Mouse (Mus musculus) limb, embryonic 14.5 days (tissue): ENCODE measurements around the gene Abcb4. TPM values are rescaled to one million over a fixed set of nuclear protein-coding genes. Genes with fewer than 3 reads are reported as not detected.

Experiments used
- ATAC-seq: fragments of 200-750 bp; cut with Nextera tagmentation; 2 replicates; pipeline ENCODE4 v1.8.0; 2017; ENCODE audit warnings: low read depth, moderate number of reproducible peaks, moderate TSS enrichment; ENCODE audit not compliant: low FRiP score
- DNase-seq: peaks from one replicate; pipeline ENCODE4 v3.0.0-alpha.2; 2015; ENCODE audit warnings: low spot score
- H3K27ac ChIP-seq: fragments of 300-500 bp; sonication (generic); replicated peaks from 2 replicates; pipeline ENCODE4 v1.5.1; 2014; ENCODE audit warnings: low read depth, mild to moderate bottlenecking, low read length, moderate library complexity, mixed read lengths
- H3K27me3 ChIP-seq: fragments of 300-500 bp; sonication (generic); 2 replicates; pipeline ENCODE4 v1.6.1; 2014; ENCODE audit warnings: low read length, mixed read lengths; ENCODE audit not compliant: control insufficient read depth, insufficient read depth
- H3K36me3 ChIP-seq: fragments of 300-500 bp; sonication (generic); 2 replicates; pipeline ENCODE4 v1.6.1; 2014; ENCODE audit warnings: mild to moderate bottlenecking, low read length, moderate library complexity, mixed read lengths; ENCODE audit not compliant: control insufficient read depth, insufficient read depth
- H3K4me1 ChIP-seq: fragments of 300-500 bp; sonication (generic); 2 replicates; pipeline ENCODE4 v1.6.1; 2014; ENCODE audit warnings: antibody characterized with exemption, low read length, mixed read lengths; ENCODE audit not compliant: control insufficient read depth, insufficient read depth
- H3K4me2 ChIP-seq: fragments of 300-500 bp; sonication (generic); replicated peaks from 2 replicates; pipeline ENCODE4 v1.6.1; 2014; ENCODE audit warnings: low read depth, mild to moderate bottlenecking, low read length, moderate library complexity; ENCODE audit not compliant: severe bottlenecking
- H3K4me3 ChIP-seq: fragments of 300-500 bp; sonication (generic); replicated peaks from 2 replicates; pipeline ENCODE4 v1.5.1; 2014; ENCODE audit warnings: low read length
- H3K9ac ChIP-seq: fragments of 300-500 bp; sonication (generic); 2 replicates; pipeline ENCODE4 v1.6.1; 2014; ENCODE audit warnings: mild to moderate bottlenecking, low read depth, low read length, moderate library complexity; ENCODE audit not compliant: severe bottlenecking
- H3K9me3 ChIP-seq: fragments of 300-500 bp; sonication (generic); 2 replicates; pipeline ENCODE4 v1.6.1; 2016; ENCODE audit warnings: low read length; ENCODE audit not compliant: control insufficient read depth
- POLR2A ChIP-seq: fragments of 200-500 bp; IDR thresholded peaks from 2 replicates; pipeline ENCODE4 v1.8.0; 2012; ENCODE audit warnings: inconsistent platforms, mild to moderate bottlenecking, moderate library complexity, borderline replicate concordance; ENCODE audit not compliant: insufficient read depth, insufficient read length; ENCODE audit errors: extremely low read depth
- WGBS: fragments of 180-500 bp; shearing (Covaris S2); extraction: QIAGEN DNeasy Blood & Tissue Kit; methylation state at CpG from one replicate; pipeline ENCODE4 v1.1.7; 2014; 5-methylcytosine and 5-hydroxymethylcytosine counted together
- polyA plus RNA-seq, 2 experiments: library from polyadenylated mRNA; depleted of rRNA in 1 of 2; stranded (reverse) in 1 of 2; unstranded in 1 of 2; fragments of >200 nt; fragmentation: Nextera tagmentation in 1 of 2; extraction: Ambion mirVana in 1 of 2; gene quantifications; 2 replicates each; pipeline versions ENCODE4 v1.2.1 to v1.2.3; 2012 to 2014

Gene Abcb4
- polyA plus RNA-seq, 2 experiments, result 0.26 to 0.51 TPM

GRCm38 (mm10) chr5:8877086-8877485 lies 16.4 kb upstream of the Abcb4 start:
- Histone ChIP-seq H3K4me2 (no peak overlapping the region), H3K27ac (no peak overlapping the region), H3K4me3 (no peak overlapping the region), H3K4me1 (no peaks in the 10 kb centered on the region), H3K36me3 (no peaks in the 10 kb centered on the region), H3K27me3 (no peaks in the 10 kb centered on the region), H3K9ac (no peak overlapping the region), H3K9me3 (no peaks in the 10 kb centered on the region)
- 90% methylated on average over 2 of the region's 2 CpGs for WGBS
- ATAC-seq (no peak), DNase-seq (no peak)
- TF ChIP-seq POLR2A, result no peak

- no peak for ATAC-seq
- no peaks in the 10 kb centered on the region for H3K4me1 ChIP-seq
- no peak overlapping the region for H3K4me2 ChIP-seq
- TF ChIP-seq POLR2A, result no peak
- no peak for DNase-seq
- 73% methylated on average over 5 of the region's 5 CpGs for whole genome bisulfite sequencing
- no peaks in the 10 kb centered on the region for H3K27me3 ChIP-seq
- no peaks in the 10 kb centered on the region for H3K9me3 ChIP-seq
- no peak overlapping the region for H3K27ac ChIP-seq
- no peak overlapping the region for H3K9ac ChIP-seq
- no peaks in the 10 kb centered on the region for H3K36me3 ChIP-seq
- H3K4me3 ChIP-seq, result no peak overlapping the region
Measured at GRCm38 (mm10) chr5:8877800-8878199, 15.7 kb upstream of the Abcb4 start.

- Histone ChIP-seq H3K36me3 (no peaks in the 10 kb centered on the region), H3K27ac (no peak overlapping the region), H3K4me3 (no peak overlapping the region), H3K27me3 (no peaks in the 10 kb centered on the region), H3K4me2 (no peak overlapping the region), H3K4me1 (no peaks in the 10 kb centered on the region), H3K9ac (no peak overlapping the region), H3K9me3 (no peaks in the 10 kb centered on the region)
- no peak for TF ChIP-seq POLR2A
- no peak for DNase-seq
- no peak for ATAC-seq
- 83% methylated on average over 2 of the region's 2 CpGs for WGBS
Measured at GRCm38 (mm10) chr5:8885837-8886236, 7.7 kb upstream of the Abcb4 start.

GRCm38 (mm10) chr5:8894104-8894425 lies 548 bp downstream of the Abcb4 start:
- no peak for TF ChIP-seq POLR2A
- 10% methylated on average over 15 of the region's 15 CpGs for WGBS
- H3K4me3 ChIP-seq, result peak overlapping the region; percentile 59
- DNase-seq (peak; percentile 3), ATAC-seq (no peak)
- peak overlapping the region; percentile 98 for H3K4me2 ChIP-seq
- H3K36me3 ChIP-seq, result no peaks in the 10 kb centered on the region
- H3K4me1 ChIP-seq, result no peaks in the 10 kb centered on the region
- no peak overlapping the region for H3K27ac ChIP-seq
- H3K9me3 ChIP-seq, result no peaks in the 10 kb centered on the region
- H3K9ac ChIP-seq, result peak overlapping the region; percentile 59
- H3K27me3 ChIP-seq, result peaks cover 3% of the 10 kb centered on the region; the same call in 1 of the 2 replicates

- Histone ChIP-seq H3K4me2 (no peak overlapping the region), H3K4me1 (no peaks in the 10 kb centered on the region), H3K9me3 (no peaks in the 10 kb centered on the region), H3K9ac (no peak overlapping the region), H3K4me3 (no peak overlapping the region), H3K27me3 (peaks cover 3% of the 10 kb centered on the region; the same call in 1 of the 2 replicates), H3K36me3 (no peaks in the 10 kb centered on the region), H3K27ac (no peak overlapping the region)
- TF ChIP-seq POLR2A, result no peak
- DNase-seq, result no peak
- ATAC-seq, result no peak
- WGBS, result 68% methylated on average over 15 of the region's 15 CpGs
Measured at GRCm38 (mm10) chr5:8894641-8895490, 1.3 kb downstream of the Abcb4 start.
